Comparison of ENCODE assay signal across 8 mouse cellular contexts in genomic region chr10:128803771-128804270, GRCm38 (mm10). TPM values are rescaled to one million over a fixed set of nuclear protein-coding genes. Genes with fewer than 3 reads are reported as not detected.
DNase-seq lines count a peak whose midpoint lies in the region; ATAC-seq lines count a peak whose summit lies in the region.

Dnajc14 (plus strand) TSS chr10:128804062.

- peak within 1 kb of the TSS; percentile 58 for H3K4me3 ChIP-seq in hindbrain, embryonic 16.5 days (ENCODE audit: low read length)

- no peak for ATAC-seq in common myeloid progenitor, adult 5-6 weeks (replicated peaks; ENCODE audit: low read depth, poor library complexity, severe bottlenecking)
- ATAC-seq in hindbrain, embryonic 16.5 days = peak; percentile 21

- H3K36me3 ChIP-seq in hindbrain, embryonic 16.5 days (ENCODE audit: control insufficient read depth, insufficient read depth, low read length) = peaks cover 6% of the 10 kb centered on the region; the same call in 1 of the 2 replicates

- H3K4me2 ChIP-seq in hindbrain, embryonic 16.5 days (ENCODE audit: low read length) = peak within 1 kb of the TSS; percentile 90

- peak within 1 kb of the TSS; percentile 94 for H3K27ac ChIP-seq in hindbrain, embryonic 16.5 days (ENCODE audit: low read depth, low read length)

- no peaks in the 10 kb centered on the region for H3K27me3 ChIP-seq in hindbrain, embryonic 16.5 days (replicated peaks; ENCODE audit: control insufficient read depth, insufficient read depth, low read length)

- peak within 1 kb of the TSS; percentile 77 for H3K9ac ChIP-seq in hindbrain, embryonic 16.5 days (ENCODE audit: low read depth, low read length)

- peak; percentile 65 for DNase-seq in embryo, embryonic 10 days (ENCODE audit: low spot score)
- DNase-seq in embryo, embryonic 9.5 days (ENCODE audit: extremely low spot score) = no peak
- DNase-seq in gastrocnemius, postnatal 10 days = peak; percentile 51
- DNase-seq in left cerebral cortex, adult 11 months (ENCODE audit: low spot score) = peak; percentile 63
- DNase-seq in lung, postnatal 25 days (ENCODE audit: low spot score) = peak; percentile 47
- DNase-seq in right cerebral cortex, adult 18-20 months = peak; percentile 75

- no peaks in the 10 kb centered on the region for H3K9me3 ChIP-seq in hindbrain, embryonic 16.5 days (ENCODE audit: control insufficient read depth, low read length)

- peaks cover 36% of the 10 kb centered on the region for H3K4me1 ChIP-seq in hindbrain, embryonic 16.5 days (ENCODE audit: control insufficient read depth, insufficient read depth, low read depth, low read length)

- under 1% methylated on average over 14 of the region's 14 CpGs for WGBS in hindbrain, embryonic 16.5 days

RNA-seq across cellular contexts. Expression of gene Dnajc14, which starts in this region (rescaled TPM):
- 29.7 and 34.6 TPM in 2 replicates for total RNA-seq in common myeloid progenitor, adult 5-6 weeks (2017)
- 10 to 100 TPM; 28.9 to 34.6 TPM for total RNA-seq in gastrocnemius, postnatal 10 days (2021)
- polyA plus RNA-seq in hindbrain, embryonic 16.5 days (2015; fragmentation: Nextera tagmentation; extraction: Ambion mirVana) = 49.6 and 53.2 TPM in 2 replicates
